Mouse (Mus musculus) urinary bladder, postnatal 0 days (tissue): Measurements from ENCODE around the gene Cebpe. TPM values are rescaled to one million over a fixed set of nuclear protein-coding genes. Genes with fewer than 3 reads are reported as not detected.

ENCODE experiments used
- polyA plus RNA-seq: library from polyadenylated mRNA; unstranded; fragments of >200 nt; fragmentation: Nextera tagmentation; extraction: Ambion mirVana; gene quantifications from 2 replicates; pipeline ENCODE4 v1.2.1, GENCODE M21; 2015

Cebpe gene
- polyA plus RNA-seq: 0.10 TPM in 1 of 2 replicates, not detected in the other

DNA sequence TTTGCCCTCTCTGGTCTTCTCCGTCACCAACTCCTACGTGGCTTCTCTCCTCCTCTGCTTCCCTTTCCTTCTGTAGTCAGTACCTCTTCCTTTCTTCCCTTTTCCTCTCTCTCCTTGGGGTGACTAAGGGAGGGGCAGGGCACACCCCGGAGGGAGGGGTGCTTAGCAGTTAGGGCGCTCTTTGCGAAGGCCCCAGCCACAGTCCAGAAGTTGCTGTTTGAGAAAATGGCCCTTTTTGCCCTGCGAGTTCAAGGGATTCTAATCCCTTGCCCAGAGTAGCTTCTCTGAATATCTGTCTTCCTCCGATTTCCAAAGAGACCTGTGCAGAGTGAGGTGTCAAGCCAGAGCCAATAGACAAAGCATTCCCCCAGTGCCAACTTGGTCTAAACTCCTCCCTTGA, at the start of gene Cebpe:
Gene Cebpe (minus strand): TSS at position 101 of the 400 bp plus-strand sequence.

DNA sequence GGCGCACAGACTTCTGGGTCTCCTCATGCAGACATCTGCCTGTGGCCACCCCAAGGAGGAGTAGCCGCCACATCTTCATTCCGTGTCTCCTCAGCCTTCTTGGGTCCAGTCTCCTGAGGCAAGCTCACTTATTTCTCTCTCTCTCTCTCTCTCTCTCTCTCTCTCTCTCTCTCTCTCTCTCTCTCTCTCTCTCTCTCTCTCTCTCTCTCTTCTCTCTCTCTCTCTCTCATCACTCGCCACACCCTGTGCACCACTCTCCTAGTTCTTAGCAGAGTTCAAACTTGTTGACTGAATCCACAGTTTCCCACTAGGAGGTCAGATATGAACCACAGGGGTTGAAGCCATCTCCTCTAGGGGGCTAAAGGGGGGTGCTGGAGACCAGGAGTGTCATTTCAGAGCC, 13.2 kb downstream of the Cebpe start, which contains the start of gene Gm29776:
Gene Gm29776 (minus strand): TSS at position 101 of the 400 bp plus-strand sequence.

DNA sequence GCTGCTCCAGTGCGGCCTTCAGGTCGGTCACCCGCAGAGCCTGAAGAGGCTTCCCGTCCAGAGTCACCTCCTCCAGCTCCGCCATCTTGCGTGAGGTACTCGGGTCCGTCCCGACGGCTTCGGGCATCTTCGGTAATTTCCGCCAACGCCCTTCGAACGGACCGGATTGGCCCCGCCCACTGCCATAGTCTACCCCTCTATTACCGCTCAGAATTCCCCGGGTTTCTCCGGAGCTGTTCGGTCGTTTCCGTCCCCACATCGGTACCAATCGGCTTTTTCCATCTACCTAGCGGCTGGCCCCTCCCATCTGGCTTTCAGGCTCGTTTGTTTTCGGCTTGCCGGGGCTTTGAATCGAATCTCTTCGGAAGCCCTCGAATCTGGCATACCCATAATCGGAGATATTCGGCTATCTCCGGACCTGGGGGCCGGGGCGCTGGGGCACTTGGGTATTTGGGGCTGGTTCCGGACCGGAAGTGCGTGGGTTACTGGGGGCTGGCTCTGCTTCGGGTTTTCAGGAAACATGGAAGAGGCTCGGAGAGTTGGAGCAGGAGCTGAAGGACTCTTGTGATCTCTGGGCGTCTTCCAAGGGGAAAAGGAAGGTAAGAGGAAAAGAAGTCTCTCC, 25.3 kb downstream of the Cebpe start, which contains the start of gene Acin1:
Gene Acin1 (minus strand): TSS at position 410 of the 622 bp plus-strand sequence.

DNA sequence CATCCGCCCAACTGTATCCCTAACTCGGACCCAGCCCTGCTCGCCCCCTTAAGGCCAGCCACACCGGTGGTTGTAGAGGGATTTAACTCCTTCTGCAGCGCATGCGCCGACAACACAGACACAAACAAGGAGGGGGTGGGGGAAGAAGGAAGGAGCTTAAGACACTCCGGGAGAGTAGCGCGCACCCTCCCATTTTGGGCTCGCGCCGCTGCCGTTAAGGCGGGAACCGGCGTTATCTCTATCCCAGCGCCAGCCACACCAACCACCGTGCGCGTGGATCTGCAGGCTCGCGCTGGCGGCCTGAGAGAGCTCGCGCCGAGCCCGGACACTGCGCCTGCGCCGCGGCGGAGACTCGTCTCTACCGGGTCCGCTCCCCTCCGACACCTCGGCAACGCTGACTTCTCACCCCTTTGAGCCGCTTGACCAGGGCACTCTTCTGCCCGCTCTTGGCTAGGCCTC, 25.9 kb downstream of the Cebpe start, which contains the start of gene 1700123O20Rik:
Gene 1700123O20Rik (plus strand): TSS at position 154 of the 459 bp plus-strand sequence.

Other genes with a start within 250 kb of the Cebpe start
- 56.2 and 58.1 TPM in 2 replicates for gene Lrp10, start 248.0 kb downstream of the Cebpe start, polyA plus RNA-seq
- gene Rem2, start 236.1 kb downstream of the Cebpe start, polyA plus RNA-seq: 0.18 TPM in 1 of 2 replicates, not detected in the other
- 37.8 and 39.1 TPM in 2 replicates for gene Prmt5, start 194.6 kb downstream of the Cebpe start, polyA plus RNA-seq
- 24.3 and 25.7 TPM in 2 replicates for gene Haus4, start 157.6 kb downstream of the Cebpe start, polyA plus RNA-seq
- gene Ajuba, start 134.6 kb downstream of the Cebpe start, polyA plus RNA-seq: 42.4 and 43.2 TPM in 2 replicates
- 2.8 and 3.5 TPM in 2 replicates for gene 4931414P19Rik, start 106.2 kb downstream of the Cebpe start, polyA plus RNA-seq
- 266 and 296 TPM in 2 replicates for gene Psmb5, start 94.2 kb downstream of the Cebpe start, polyA plus RNA-seq
- not detected in 2 replicates for gene Psmb11, start 90.7 kb downstream of the Cebpe start, polyA plus RNA-seq
- not detected in 2 replicates for gene Gm17606, start 71.2 kb downstream of the Cebpe start, polyA plus RNA-seq
- gene Cdh24, start 70.8 kb downstream of the Cebpe start, polyA plus RNA-seq: 0.59 and 0.66 TPM in 2 replicates
- gene 1700123O20Rik, start 26.0 kb downstream of the Cebpe start, polyA plus RNA-seq: 57.6 and 58.6 TPM in 2 replicates
- gene Acin1, start 25.2 kb downstream of the Cebpe start, polyA plus RNA-seq: 50.8 and 54.6 TPM in 2 replicates
- 0.13 TPM in 1 of 2 replicates, not detected in the other for gene Gm29776, start 13.3 kb downstream of the Cebpe start, polyA plus RNA-seq
- gene Slc7a8, start 69.8 kb upstream of the Cebpe start, polyA plus RNA-seq: 12.7 and 14.8 TPM in 2 replicates
- not detected in 2 replicates for gene Rnf212b, start 102.0 kb upstream of the Cebpe start, polyA plus RNA-seq
- 4.1 and 5.4 TPM in 2 replicates for gene Homez, start 158.8 kb upstream of the Cebpe start, polyA plus RNA-seq
- 0.62 and 1.3 TPM in 2 replicates for gene Ppp1r3e, start 165.4 kb upstream of the Cebpe start, polyA plus RNA-seq
- gene Bcl2l2, start 171.2 kb upstream of the Cebpe start, polyA plus RNA-seq: 4.2 and 4.4 TPM in 2 replicates
- gene Gm20521, start 171.3 kb upstream of the Cebpe start, polyA plus RNA-seq: 0.26 and 0.69 TPM in 2 replicates
- 46.7 and 52.4 TPM in 2 replicates for gene Pabpn1, start 180.3 kb upstream of the Cebpe start, polyA plus RNA-seq
- gene Slc22a17, start 201.0 kb upstream of the Cebpe start, polyA plus RNA-seq: 14.4 and 15.9 TPM in 2 replicates
- 12.7 and 14.5 TPM in 2 replicates for gene Efs, start 214.0 kb upstream of the Cebpe start, polyA plus RNA-seq
- not detected in 2 replicates for gene Il25, start 220.5 kb upstream of the Cebpe start, polyA plus RNA-seq
- gene Cmtm5, start 224.1 kb upstream of the Cebpe start, polyA plus RNA-seq: 0.82 and 0.99 TPM in 2 replicates